Comparison of ENCODE assay signal across 15 mouse cellular contexts in genomic region chr11:95358263-95358662, GRCm38 (mm10). TPM values are rescaled to one million over a fixed set of nuclear protein-coding genes. Genes with fewer than 3 reads are reported as not detected.
DNase-seq lines count a peak whose midpoint lies in the region; ATAC-seq and TF ChIP-seq lines count a peak whose summit lies in the region.
"Had no signal": no experiment of that assay in that cellular context is flagged by ENCODE, and none has a peak within 500 bp of the region (broad histone marks: within the 10 kb centered on the region; RNA-seq: fewer than 3 reads in every experiment).

No protein-coding gene starts in this region.

- DNase-seq in heart, postnatal 25 days (ENCODE audit: low spot score): no peak
- peak; percentile 32 for DNase-seq in 416B (ENCODE audit: low read depth)
- no peak for DNase-seq in liver, embryonic 11.5 days (ENCODE audit: low spot score)
- peak; percentile 61 for DNase-seq in thymus, adult 2 months
- DNase-seq in cerebellum, adult 9-10 months: no peak
- DNase-seq in frontal cortex, postnatal 14 days (ENCODE audit: low spot score in 2 of 2): no peak
- no peak for DNase-seq in ovary, postnatal 36 days (ENCODE audit: low spot score)
- DNase-seq: lung, postnatal 4 days had no signal

- H3K4me1 ChIP-seq in heart, embryonic 12.5 days (replicated peaks): peaks cover 27% of the 10 kb centered on the region
- peaks cover 43% of the 10 kb centered on the region for H3K4me1 ChIP-seq in liver, embryonic 11.5 days (replicated peaks; ENCODE audit: control insufficient read depth, insufficient read depth, low read length)
- H3K4me1 ChIP-seq in thymus, adult 2 months (replicated peaks; ENCODE audit: control insufficient read depth, insufficient read depth, low read length): peaks cover 45% of the 10 kb centered on the region

- no peak overlapping the region for H3K27ac ChIP-seq in heart, embryonic 12.5 days (ENCODE audit: poor library complexity, severe bottlenecking)
- peak overlapping the region; percentile 32; the same call in 1 of the 2 replicates for H3K27ac ChIP-seq in liver, embryonic 11.5 days (ENCODE audit: low read depth, low read length)
- H3K27ac ChIP-seq in thymus, adult 2 months (ENCODE audit: control insufficient read depth, insufficient read depth, low read length): peak overlapping the region; percentile 95
- H3K27ac ChIP-seq: forebrain, embryonic 12.5 days; hindbrain, embryonic 12.5 days; intestine, embryonic 15.5 days; kidney, postnatal 0 days; midbrain, embryonic 12.5 days had no signal

- TF ChIP-seq POLR2A in thymus, adult 2 months (IDR thresholded peaks at IDR 0.05; ENCODE audit: control insufficient read depth, extremely low read depth, insufficient read depth, low read length, poor library complexity): no peak

- H3K27me3 ChIP-seq in heart, embryonic 12.5 days (replicated peaks): no peaks in the 10 kb centered on the region
- H3K27me3 ChIP-seq in liver, embryonic 11.5 days (replicated peaks; ENCODE audit: control insufficient read depth, insufficient read depth, low read length): no peaks in the 10 kb centered on the region
- H3K27me3 ChIP-seq in thymus, adult 2 months (ENCODE audit: control insufficient read depth, insufficient read depth, low read length): no peaks in the 10 kb centered on the region
- H3K27me3 ChIP-seq: embryonic facial prominence, embryonic 15.5 days; forebrain, embryonic 12.5 days; hindbrain, embryonic 12.5 days; intestine, embryonic 15.5 days; midbrain, embryonic 12.5 days had no signal

- no peaks in the 10 kb centered on the region for H3K9me3 ChIP-seq in heart, embryonic 12.5 days (replicated peaks)
- no peaks in the 10 kb centered on the region for H3K9me3 ChIP-seq in liver, embryonic 11.5 days (ENCODE audit: control insufficient read depth, low read length)
- H3K9me3 ChIP-seq: embryonic facial prominence, embryonic 15.5 days; forebrain, embryonic 12.5 days; hindbrain, embryonic 12.5 days; intestine, embryonic 15.5 days; midbrain, embryonic 12.5 days had no signal

- intact Hi-C loops in heart, postnatal 25 days (cut with DNase I): no loop called here

- H3K36me3 ChIP-seq in heart, embryonic 12.5 days: no peaks in the 10 kb centered on the region
- peaks cover 16% of the 10 kb centered on the region for H3K36me3 ChIP-seq in liver, embryonic 11.5 days (ENCODE audit: control insufficient read depth, insufficient read depth, low read length)
- no peaks in the 10 kb centered on the region for H3K36me3 ChIP-seq in thymus, adult 2 months (ENCODE audit: control insufficient read depth, insufficient read depth, low read length)
- H3K36me3 ChIP-seq: forebrain, embryonic 12.5 days; hindbrain, embryonic 12.5 days; intestine, embryonic 15.5 days; midbrain, embryonic 12.5 days had no signal

- WGBS in heart, embryonic 12.5 days: 56% methylated on average over 3 of the region's 3 CpGs
- WGBS in liver, embryonic 11.5 days: 54% methylated on average over 3 of the region's 3 CpGs
- WGBS in thymus, adult 2 months: 24% methylated on average over 3 of the region's 3 CpGs

- no peak overlapping the region for H3K4me3 ChIP-seq in heart, embryonic 12.5 days
- 0 out of 2 replicates have a peak overlapping the region, but pooled peaks have one; percentile 10 for H3K4me3 ChIP-seq in liver, embryonic 11.5 days (ENCODE audit: low read depth, low read length)
- no peak overlapping the region for H3K4me3 ChIP-seq in thymus, adult 2 months (ENCODE audit: control insufficient read depth, insufficient read depth, low read length)
- H3K4me3 ChIP-seq: embryonic facial prominence, embryonic 15.5 days; forebrain, embryonic 12.5 days; hindbrain, embryonic 12.5 days; intestine, embryonic 15.5 days; midbrain, embryonic 12.5 days had no signal

- H3K4me2 ChIP-seq in heart, embryonic 12.5 days: no peak overlapping the region
- H3K4me2 ChIP-seq in liver, embryonic 11.5 days: no peak overlapping the region
- H3K4me2 ChIP-seq: embryonic facial prominence, embryonic 15.5 days; forebrain, embryonic 12.5 days; hindbrain, embryonic 12.5 days; intestine, embryonic 15.5 days; midbrain, embryonic 12.5 days had no signal

- ATAC-seq in heart, embryonic 12.5 days (ENCODE audit: insufficient number of reproducible peaks, low FRiP score): peak; percentile 27; the same call in 1 of the 2 replicates
- ATAC-seq in liver, embryonic 11.5 days (replicated peaks; ENCODE audit: low FRiP score): no peak
- ATAC-seq: intestine, embryonic 15.5 days had no signal

- no peak for TF ChIP-seq CTCF in thymus, adult 2 months (IDR thresholded peaks at IDR 0.05; ENCODE audit: borderline replicate concordance, control insufficient read depth, extremely low read depth, insufficient read depth, low read length, poor library complexity)

- no peak overlapping the region for H3K9ac ChIP-seq in heart, embryonic 12.5 days
- no peak overlapping the region for H3K9ac ChIP-seq in liver, embryonic 11.5 days (ENCODE audit: low read depth, low read length)
- H3K9ac ChIP-seq: embryonic facial prominence, embryonic 15.5 days; forebrain, embryonic 12.5 days; hindbrain, embryonic 12.5 days; intestine, embryonic 15.5 days; midbrain, embryonic 12.5 days had no signal

RNA-seq across cellular contexts. Expression of gene Fam117a, which starts 21.4 kb away (rescaled TPM):
- polyA plus RNA-seq in heart, embryonic 12.5 days (2016; fragmentation: Nextera tagmentation; extraction: Ambion mirVana): 12.9 and 13.9 TPM in 2 replicates
- 1 to 10 TPM; 7.8 to 8.8 TPM for total RNA-seq in heart, postnatal 25 days (2021)
- 41.3 and 44.9 TPM in 2 replicates for polyA plus RNA-seq in liver, embryonic 11.5 days (2014; fragmentation: Nextera tagmentation; extraction: Ambion mirVana)
- polyA plus RNA-seq in thymus, adult 2 months (2012; rRNA removed): 204 and 224 TPM in 2 replicates

RNA-seq across cellular contexts. Expression of gene Slc35b1, which starts 26.2 kb away (rescaled TPM):
- polyA plus RNA-seq in heart, embryonic 12.5 days (2016; fragmentation: Nextera tagmentation; extraction: Ambion mirVana): 86.0 and 86.5 TPM in 2 replicates
- 10 to 100 TPM; 36.6 to 43.4 TPM for total RNA-seq in heart, postnatal 25 days (2021)
- polyA plus RNA-seq in liver, embryonic 11.5 days (2014; fragmentation: Nextera tagmentation; extraction: Ambion mirVana): 78.8 and 86.8 TPM in 2 replicates
- 89.3 and 107 TPM in 2 replicates for polyA plus RNA-seq in thymus, adult 2 months (2012; rRNA removed)

RNA-seq across cellular contexts. Expression of gene Kat7, which starts 48.2 kb away (rescaled TPM):
- 56.0 and 58.3 TPM in 2 replicates for polyA plus RNA-seq in heart, embryonic 12.5 days (2016; fragmentation: Nextera tagmentation; extraction: Ambion mirVana)
- 10 to 100 TPM; 26.9 to 28.5 TPM for total RNA-seq in heart, postnatal 25 days (2021)
- polyA plus RNA-seq in liver, embryonic 11.5 days (2014; fragmentation: Nextera tagmentation; extraction: Ambion mirVana): 65.4 and 72.5 TPM in 2 replicates
- 55.5 and 64.8 TPM in 2 replicates for polyA plus RNA-seq in thymus, adult 2 months (2012; rRNA removed)

RNA-seq across cellular contexts. Expression of gene Spop, which starts 55.6 kb away (rescaled TPM):
- 115 and 119 TPM in 2 replicates for polyA plus RNA-seq in heart, embryonic 12.5 days (2016; fragmentation: Nextera tagmentation; extraction: Ambion mirVana)
- 100 to 1,000 TPM; 180 to 195 TPM for total RNA-seq in heart, postnatal 25 days (2021)
- 88.1 and 92.4 TPM in 2 replicates for polyA plus RNA-seq in liver, embryonic 11.5 days (2014; fragmentation: Nextera tagmentation; extraction: Ambion mirVana)
- polyA plus RNA-seq in thymus, adult 2 months (2012; rRNA removed): 47.9 and 52.0 TPM in 2 replicates

Comparison
In these comparisons a context has a peak if more than half of its experiments do, and no peak if none do; other contexts are left out.
1. DNase-seq: peak in 416B (single experiment) and thymus, adult 2 months (single experiment); none in heart, postnatal 25 days (single experiment), liver, embryonic 11.5 days (single experiment), cerebellum, adult 9-10 months (single experiment), frontal cortex, postnatal 14 days (0 of 2) and ovary, postnatal 36 days (single experiment).